Mouse (Mus musculus): ENCODE data around the gene Neto2.
A peak's percentile ranks its signal among the peaks of the same experiment; 100 is the strongest.

The Neto2 gene

DNA sequence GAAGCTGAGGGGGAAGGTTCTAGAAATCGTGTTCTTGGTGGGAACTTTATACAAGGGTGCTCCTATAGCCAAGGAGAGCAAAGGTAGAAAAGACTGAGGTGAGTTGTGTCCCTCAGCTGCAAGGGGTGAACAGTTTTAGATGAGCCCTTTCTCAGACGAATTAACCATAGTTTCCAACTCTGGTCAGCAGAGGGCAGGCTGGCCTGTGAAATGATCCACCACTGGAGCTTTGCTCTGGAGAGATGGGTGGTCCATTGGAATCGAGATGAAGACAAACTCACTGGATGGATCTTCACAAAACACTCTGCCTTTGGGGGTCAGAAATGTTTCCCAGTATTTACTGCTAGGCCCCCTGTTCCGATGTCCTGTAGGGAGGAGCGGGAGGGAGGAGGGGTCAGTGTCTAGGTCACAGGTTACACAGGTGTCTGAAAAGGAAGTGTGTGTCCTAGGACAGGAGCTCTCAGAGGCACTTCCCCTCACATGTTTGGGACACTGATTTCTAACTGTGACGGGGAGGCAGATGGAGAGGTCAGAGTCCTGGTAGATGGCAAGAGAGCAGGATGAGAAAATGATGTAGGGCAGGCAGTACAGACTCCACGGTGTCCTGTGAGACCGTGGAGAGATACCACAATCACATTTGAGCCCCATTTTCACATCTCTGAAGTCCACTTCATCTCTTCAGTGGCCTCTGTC, 97.4 kb downstream of the Neto2 start:
- no peak for DNase-seq (ENCODE audit: extremely low read depth, low read depth, low spot score)

DNA sequence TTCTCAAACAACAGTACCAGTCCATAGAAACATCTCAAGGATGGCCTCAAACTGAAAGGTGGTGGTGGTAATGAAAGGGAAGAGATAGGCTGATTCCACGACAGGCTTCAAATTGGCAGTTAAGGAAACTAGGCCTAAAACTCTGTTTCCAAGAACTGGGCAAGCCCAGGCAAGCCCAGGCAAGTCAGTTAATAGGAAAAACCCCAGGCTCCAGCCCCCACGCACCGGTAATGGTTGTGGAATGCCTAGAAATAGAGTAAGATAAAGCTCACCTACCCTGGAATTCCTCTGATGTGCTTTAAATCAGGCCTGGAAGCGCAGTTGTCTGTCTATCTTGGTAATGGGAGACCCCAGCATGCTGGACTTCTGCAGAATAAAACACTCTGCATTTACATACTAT, 98.0 kb downstream of the Neto2 start:
- no peak for DNase-seq (ENCODE audit: extremely low read depth, low read depth, low spot score)

DNA sequence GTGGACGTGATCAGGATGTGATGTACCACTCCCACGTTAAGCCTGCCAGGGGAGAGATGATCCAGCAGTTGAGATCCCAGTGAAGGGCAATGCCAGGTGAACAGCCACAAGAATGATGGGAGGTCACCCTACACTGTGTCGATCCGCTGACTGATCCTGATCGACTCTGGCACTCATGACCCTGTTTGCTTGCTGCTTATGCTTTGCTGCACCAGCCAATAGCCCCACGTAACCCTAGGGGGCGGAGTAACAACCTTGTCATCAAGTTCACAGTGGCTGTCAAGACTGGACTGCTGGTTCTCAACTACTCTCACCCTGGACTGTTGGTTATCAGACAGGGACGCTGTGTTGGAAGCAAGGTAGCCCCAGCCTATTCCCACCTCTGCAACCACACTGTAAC, 99.0 kb downstream of the Neto2 start:
- no peak for DNase-seq (ENCODE audit: extremely low read depth, low read depth, low spot score)

DNA sequence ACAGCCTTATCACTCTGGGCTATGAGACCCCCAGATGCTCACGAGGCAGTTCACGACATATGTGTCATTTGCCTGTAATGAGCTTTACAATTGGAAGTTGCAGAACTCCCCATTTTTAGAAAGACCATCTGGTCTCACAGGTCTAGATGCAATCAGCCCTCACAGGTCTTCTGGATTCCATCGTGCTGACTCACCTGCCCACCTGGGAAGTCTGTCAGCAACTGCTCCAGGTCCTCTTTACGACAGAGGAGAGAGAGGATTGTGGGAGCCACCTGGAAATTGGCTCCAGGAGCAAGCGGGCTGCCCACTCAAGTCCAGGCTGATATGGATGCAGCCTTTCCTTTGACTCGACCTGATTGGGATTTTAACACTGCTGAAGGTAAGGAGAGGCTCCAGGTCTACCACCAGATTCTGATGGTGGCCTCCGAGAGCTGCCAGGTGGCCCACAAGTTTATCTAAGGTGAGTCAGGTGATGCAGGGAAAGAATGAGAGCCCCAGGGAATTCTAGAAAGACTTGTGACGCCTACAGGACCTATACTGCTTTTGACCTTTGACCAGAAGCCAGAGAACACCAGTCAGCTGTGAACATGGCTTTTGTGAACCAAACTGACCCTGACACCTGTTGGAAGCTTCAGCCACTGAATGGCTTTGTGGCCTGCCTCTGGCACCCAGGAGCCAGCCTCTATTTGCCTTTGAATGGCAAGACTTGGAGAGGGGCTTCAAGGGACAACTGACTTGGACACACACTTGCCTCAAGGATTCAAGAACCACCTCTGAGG, 103.1 kb downstream of the Neto2 start:
- DNase-seq (ENCODE audit: extremely low read depth, low read depth, low spot score), result no peak

DNA sequence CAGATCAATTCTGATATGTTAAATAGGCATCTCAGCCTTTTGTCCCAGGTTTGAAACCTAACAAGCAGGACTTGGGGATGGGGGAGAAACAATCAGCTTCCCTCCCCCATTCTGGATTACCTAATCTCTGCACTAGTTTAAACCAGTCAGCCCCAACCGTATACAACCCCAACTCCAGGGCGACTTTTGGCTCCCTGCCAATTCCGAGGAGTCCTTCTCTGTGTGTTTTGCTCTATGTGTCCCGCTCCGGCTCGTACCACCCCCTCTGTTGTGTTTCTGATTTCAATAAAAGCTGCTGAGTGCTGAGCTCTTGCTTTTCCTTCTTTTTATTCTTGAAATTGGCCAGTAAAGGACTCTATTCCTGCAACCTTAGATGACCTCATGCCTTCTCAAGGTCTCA, 105.3 kb downstream of the Neto2 start:
- DNase-seq (ENCODE audit: extremely low read depth, low read depth, low spot score), result no peak

DNA sequence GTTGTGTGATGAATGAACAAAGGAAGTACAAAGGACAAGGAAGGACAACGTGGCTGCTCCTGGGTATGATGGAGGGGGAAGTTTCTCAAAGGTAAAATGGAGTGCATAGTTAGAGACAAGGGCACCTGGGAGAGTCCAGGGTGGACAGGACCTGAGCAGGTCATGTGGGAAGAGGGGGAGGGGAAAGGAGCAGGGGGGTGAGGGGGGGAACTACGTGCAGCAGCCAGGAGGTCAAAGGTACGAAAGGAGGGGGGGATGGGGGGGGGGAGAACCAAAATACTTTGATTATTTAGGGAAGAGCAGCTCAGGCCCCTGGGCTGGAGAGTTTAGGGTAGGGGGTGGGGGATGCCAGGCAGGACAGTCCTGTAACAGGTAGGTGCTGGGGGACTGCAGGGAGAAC, 105.7 kb downstream of the Neto2 start:
- no peak for DNase-seq (ENCODE audit: extremely low read depth, low read depth, low spot score)

DNA sequence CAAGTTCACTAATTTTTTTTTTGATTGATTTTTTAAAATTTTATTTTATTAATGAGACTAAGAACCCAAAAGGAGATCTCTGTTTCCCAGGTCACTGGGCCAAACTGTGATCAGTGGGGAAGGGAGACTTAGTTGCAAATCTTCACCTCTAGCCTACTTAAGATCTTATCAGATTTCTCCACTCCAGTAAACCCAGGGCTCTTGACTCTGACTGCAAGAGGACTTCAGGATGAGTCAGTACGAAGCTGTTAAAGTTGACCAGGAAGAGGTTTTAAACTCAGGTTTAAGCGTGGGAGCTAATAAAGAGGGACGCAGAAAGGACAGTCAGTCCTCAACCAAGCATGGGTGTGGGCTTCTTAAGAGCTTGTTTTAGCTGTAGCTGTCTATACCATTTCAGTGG, 107.4 kb downstream of the Neto2 start:
- DNase-seq (ENCODE audit: extremely low read depth, low read depth, low spot score), result peak; percentile 58

DNA sequence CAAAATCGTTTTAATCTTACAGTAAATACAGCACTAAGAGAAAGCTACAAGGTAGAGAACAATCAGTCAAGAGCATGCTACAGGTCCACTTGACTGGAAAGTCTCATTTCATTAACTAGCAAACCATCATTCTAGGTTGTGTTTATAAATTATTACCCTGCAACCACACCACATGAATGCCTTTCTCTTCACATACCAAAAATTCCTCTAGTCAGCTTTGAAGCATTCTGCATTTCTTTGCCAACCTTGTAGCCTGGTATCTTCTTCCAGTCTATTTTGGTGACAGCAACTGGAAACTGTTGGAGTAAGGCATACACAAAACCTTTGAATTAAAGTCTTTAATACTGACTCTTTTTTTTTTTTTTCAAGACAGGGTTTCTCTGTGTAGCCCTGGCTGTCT, 109.2 kb downstream of the Neto2 start:
- DNase-seq (ENCODE audit: extremely low read depth, low read depth, low spot score), result no peak

DNA sequence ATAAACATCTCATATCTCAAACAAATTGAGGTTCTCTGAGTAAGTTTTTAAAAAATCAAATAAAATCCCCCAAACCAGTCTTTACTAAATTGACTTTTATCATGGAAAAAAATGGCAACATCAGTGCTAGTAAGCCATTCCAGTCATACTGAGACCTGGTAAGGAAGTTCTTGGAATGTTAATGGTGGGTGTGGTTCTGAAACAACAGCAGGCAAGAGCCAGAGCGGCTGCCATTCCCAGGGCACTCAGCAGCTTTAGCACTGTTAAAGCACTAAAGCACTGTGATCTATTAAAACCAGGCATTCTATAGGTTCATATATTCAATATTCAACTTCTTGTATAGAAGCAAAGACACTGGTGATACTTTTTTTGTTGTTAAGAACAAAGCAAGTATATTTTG, 110.5 kb downstream of the Neto2 start:
- DNase-seq (ENCODE audit: extremely low read depth, low read depth, low spot score), result no peak

DNA sequence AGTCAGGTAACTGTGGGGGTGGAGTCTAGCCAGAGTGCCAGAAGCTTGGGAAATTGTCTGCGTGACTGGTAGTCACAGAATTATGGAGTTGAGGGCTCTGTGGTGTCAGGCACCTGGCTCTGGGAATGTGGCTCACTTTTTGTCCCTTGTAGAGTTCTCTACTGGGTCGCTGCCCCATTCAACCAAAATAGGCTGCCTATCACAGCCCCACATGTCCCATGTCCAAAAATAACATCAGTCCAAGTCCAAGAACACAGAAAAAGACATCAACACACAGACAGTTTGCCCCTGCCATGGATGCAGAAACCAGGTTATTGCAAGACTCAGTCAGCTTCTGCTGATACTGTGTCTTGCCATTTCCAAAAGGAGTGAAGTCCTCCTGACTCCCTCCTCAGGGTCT, 112.1 kb downstream of the Neto2 start:
- DNase-seq (ENCODE audit: extremely low read depth, low read depth, low spot score), result no peak
